Mouse (Mus musculus): Measurements from ENCODE around the gene Tsc1. TPM values are rescaled to one million over a fixed set of nuclear protein-coding genes. Genes with fewer than 3 reads are reported as not detected.

Gene Tsc1
- total RNA-seq (2018; cell fraction: chromatin; rRNA removed), result 100 to 1,000 TPM in 14 of 26 experiments, 10 to 100 TPM in 12; 56.8 to 198 (median 102) TPM
- 10 to 100 TPM; 11.8 to 27.0 (median 17.1) TPM for total RNA-seq (2018; cell fraction: cytosol; rRNA removed)
- 100 to 1,000 TPM in 3 of 26 experiments, 10 to 100 TPM in 23; 27.5 to 126 (median 50.4) TPM for total RNA-seq (2018; cell fraction: nucleus; rRNA removed)
- 11.4 to 16.4 TPM (median 15.1 TPM) in 3 replicates for polyA plus RNA-seq (2018)

GRCm38 (mm10) chr2:28640461-28641424 lies at the start of gene Tsc1:
Gene Tsc1, plus strand, starts transcription at chr2:28641228.
- Histone ChIP-seq H3K27ac (peak within 1 kb of the TSS; percentile 95), H3K36me3 (ENCODE audit: inconsistent target) (no peaks in the 10 kb centered on the region), H3K4me3 (ENCODE audit: inconsistent target) (peak within 1 kb of the TSS; percentile 57), H3K79me2 (ENCODE audit: inconsistent target) (peaks cover 42% of the 10 kb centered on the region)
- WGBS (ENCODE audit: missing documents), result 3% methylated on average over 47 of the region's 47 CpGs

GRCm38 (mm10) chr2:28591479-28591878 lies 49.5 kb upstream of the Tsc1 start:
- H3K27ac ChIP-seq, result no peak overlapping the region
- 0% methylated on average over 2 of the region's 2 CpGs for WGBS (ENCODE audit: missing documents)

GRCm38 (mm10) chr2:28592809-28593208 lies 48.2 kb upstream of the Tsc1 start:
- Histone ChIP-seq H3K36me3 (ENCODE audit: inconsistent target) (no peaks in the 10 kb centered on the region), H3K27ac (no peak overlapping the region), H3K79me2 (ENCODE audit: inconsistent target) (no peaks in the 10 kb centered on the region), H3K4me3 (ENCODE audit: inconsistent target) (no peak overlapping the region)
- WGBS (ENCODE audit: missing documents), result 7% methylated on average over 14 of the region's 15 CpGs

More at GRCm38 (mm10) chr2:28591479-28591878, 49.5 kb upstream of the Tsc1 start:
- Histone ChIP-seq H3K4me3 (ENCODE audit: inconsistent target) (no peak overlapping the region), H3K79me2 (ENCODE audit: inconsistent target) (no peaks in the 10 kb centered on the region), H3K36me3 (ENCODE audit: inconsistent target) (no peaks in the 10 kb centered on the region)

GRCm38 (mm10) chr2:28596021-28596420 lies 45.0 kb upstream of the Tsc1 start:
- 74% methylated on average over 7 of the region's 7 CpGs for WGBS (ENCODE audit: missing documents)
- no peaks in the 10 kb centered on the region for H3K36me3 ChIP-seq (ENCODE audit: inconsistent target)
- H3K27ac ChIP-seq, result no peak overlapping the region

GRCm38 (mm10) chr2:28596998-28597397 lies 44.0 kb upstream of the Tsc1 start:
- Histone ChIP-seq H3K36me3 (ENCODE audit: inconsistent target) (no peaks in the 10 kb centered on the region), H3K79me2 (ENCODE audit: inconsistent target) (no peaks in the 10 kb centered on the region), H3K27ac (no peak overlapping the region), H3K4me3 (ENCODE audit: inconsistent target) (no peak overlapping the region)
- WGBS (ENCODE audit: missing documents), result 90% methylated on average over 7 of the region's 7 CpGs

More at GRCm38 (mm10) chr2:28596021-28596420, 45.0 kb upstream of the Tsc1 start:
- Histone ChIP-seq H3K79me2 (ENCODE audit: inconsistent target) (no peaks in the 10 kb centered on the region), H3K4me3 (ENCODE audit: inconsistent target) (no peak overlapping the region)

- Histone ChIP-seq H3K36me3 (ENCODE audit: inconsistent target) (no peaks in the 10 kb centered on the region), H3K27ac (no peak overlapping the region), H3K79me2 (ENCODE audit: inconsistent target) (no peaks in the 10 kb centered on the region), H3K4me3 (ENCODE audit: inconsistent target) (no peak overlapping the region)
- 71% methylated on average over 7 of the region's 7 CpGs for WGBS (ENCODE audit: missing documents)
These were observed 43.1 kb upstream of the Tsc1 start for GRCm38 (mm10) chr2:28597733-28598547.

- WGBS (ENCODE audit: missing documents), result 38% methylated on average over 12 of the region's 12 CpGs
- Histone ChIP-seq H3K27ac (no peak overlapping the region), H3K4me3 (ENCODE audit: inconsistent target) (no peak overlapping the region), H3K36me3 (ENCODE audit: inconsistent target) (no peaks in the 10 kb centered on the region), H3K79me2 (ENCODE audit: inconsistent target) (no peaks in the 10 kb centered on the region)
These were observed 42.1 kb upstream of the Tsc1 start for GRCm38 (mm10) chr2:28598692-28599568.

GRCm38 (mm10) chr2:28599569-28599900 lies 41.5 kb upstream of the Tsc1 start:
- H3K27ac ChIP-seq, result no peak overlapping the region
- WGBS (ENCODE audit: missing documents), result 25% methylated on average over 6 of the region's 6 CpGs
- no peaks in the 10 kb centered on the region for H3K36me3 ChIP-seq (ENCODE audit: inconsistent target)
- no peaks in the 10 kb centered on the region for H3K79me2 ChIP-seq (ENCODE audit: inconsistent target)
- no peak overlapping the region for H3K4me3 ChIP-seq (ENCODE audit: inconsistent target)

- Histone ChIP-seq H3K4me3 (ENCODE audit: inconsistent target) (no peak overlapping the region), H3K27ac (no peak overlapping the region), H3K79me2 (ENCODE audit: inconsistent target) (no peaks in the 10 kb centered on the region), H3K36me3 (ENCODE audit: inconsistent target) (no peaks in the 10 kb centered on the region)
- 79% methylated on average over 12 of the region's 12 CpGs for WGBS (ENCODE audit: missing documents)
These were observed 39.1 kb upstream of the Tsc1 start for GRCm38 (mm10) chr2:28601720-28602590.

- no peak overlapping the region for H3K4me3 ChIP-seq (ENCODE audit: inconsistent target)
- no peaks in the 10 kb centered on the region for H3K36me3 ChIP-seq (ENCODE audit: inconsistent target)
- no peak overlapping the region for H3K27ac ChIP-seq
- H3K79me2 ChIP-seq (ENCODE audit: inconsistent target), result no peaks in the 10 kb centered on the region
- 89% methylated on average over 5 of the region's 5 CpGs for WGBS (ENCODE audit: missing documents)
These were observed 37.5 kb upstream of the Tsc1 start for GRCm38 (mm10) chr2:28603542-28603941.

- Histone ChIP-seq H3K79me2 (ENCODE audit: inconsistent target) (no peaks in the 10 kb centered on the region), H3K36me3 (ENCODE audit: inconsistent target) (no peaks in the 10 kb centered on the region), H3K4me3 (ENCODE audit: inconsistent target) (no peak overlapping the region), H3K27ac (no peak overlapping the region)
- WGBS (ENCODE audit: missing documents), result 48% methylated on average over 14 of the region's 14 CpGs
These were observed 35.1 kb upstream of the Tsc1 start for GRCm38 (mm10) chr2:28605789-28606541.

- 80% methylated on average over 7 of the region's 8 CpGs for WGBS (ENCODE audit: missing documents)
- H3K27ac ChIP-seq, result no peak overlapping the region
- H3K36me3 ChIP-seq (ENCODE audit: inconsistent target), result no peaks in the 10 kb centered on the region
- H3K79me2 ChIP-seq (ENCODE audit: inconsistent target), result no peaks in the 10 kb centered on the region
- H3K4me3 ChIP-seq (ENCODE audit: inconsistent target), result no peak overlapping the region
These were observed 34.3 kb upstream of the Tsc1 start for GRCm38 (mm10) chr2:28606601-28607340.
